Mouse (Mus musculus) CH12.LX (cell line): ENCODE results near the gene Lrrc75a. TPM values are rescaled to one million over a fixed set of nuclear protein-coding genes. Genes with fewer than 3 reads are reported as not detected.
"Not testable (repeated sequence)": the region's sequence is repeated elsewhere in the genome, so short reads cannot be mapped to it uniquely, and the experiment has no call there.

Source experiments
- DNase-seq: peaks from one replicate; pipeline ENCODE4 v3.0.0-alpha.2; 2013; ENCODE audit errors: extremely low read depth
- H3K27ac ChIP-seq: 2 replicates; pipeline ENCODE4 v1.5.1; 2012; ENCODE audit warnings: low read depth, mild to moderate bottlenecking, control low read depth, moderate library complexity; ENCODE audit not compliant: insufficient read depth
- H3K27me3 ChIP-seq: replicated peaks from 2 replicates; pipeline ENCODE3; 2012; ENCODE audit warnings: inconsistent platforms
- H3K36me3 ChIP-seq, 2 experiments: replicated peaks in 1 of 2; 2 replicates each; pipeline versions ENCODE3 to v1.6.1; 2012; ENCODE audit warnings: inconsistent platforms in 1 of 2, low read length in 1 of 2, mild to moderate bottlenecking in 1 of 2, mixed read lengths in 1 of 2, moderate library complexity in 1 of 2; ENCODE audit not compliant: control insufficient read depth in 1 of 2, insufficient read depth in 1 of 2
- H3K4me1 ChIP-seq, 2 experiments: 2 replicates each; pipeline ENCODE4 v1.6.1; 2012; ENCODE audit warnings: inconsistent platforms in 1 of 2, moderate library complexity in 1 of 2; ENCODE audit not compliant: insufficient read depth in 2 of 2, control insufficient read depth in 1 of 2
- H3K4me2 ChIP-seq: 2 replicates; pipeline ENCODE4 v1.6.1; 2012; ENCODE audit warnings: low read depth, mild to moderate bottlenecking, control low read depth; ENCODE audit not compliant: poor library complexity, insufficient read depth, severe bottlenecking
- H3K4me3 ChIP-seq, 3 experiments: fragments of 150-350 bp in 1 of 3; sonication (generic) in 1 of 3; replicated peaks in 1 of 3; 2 replicates each; pipeline versions ENCODE3 to v1.5.1; 2011 to 2012; ENCODE audit warnings: low read depth in 2 of 3, low read length in 2 of 3, mild to moderate bottlenecking in 2 of 3, moderate library complexity in 2 of 3, control low read depth in 1 of 3, improper control_type of control experiment in 1 of 3, inconsistent platforms in 1 of 3, mixed read lengths in 1 of 3; ENCODE audit not compliant: poor library complexity in 1 of 3
- H3K79me2 ChIP-seq: replicated peaks from 2 replicates; pipeline ENCODE4 v1.6.1; 2012; ENCODE audit warnings: mild to moderate bottlenecking, moderate library complexity; ENCODE audit not compliant: control insufficient read depth, poor library complexity, insufficient read depth, severe bottlenecking; ENCODE audit errors: extremely low read depth
- H3K9ac ChIP-seq: 2 replicates; pipeline ENCODE4 v1.6.1; 2012; ENCODE audit warnings: low read depth, mild to moderate bottlenecking, control low read depth, moderate library complexity; ENCODE audit not compliant: insufficient read depth
- H3K9me3 ChIP-seq: replicated peaks from 2 replicates; pipeline ENCODE3; 2012; ENCODE audit warnings: low read length, inconsistent platforms, mixed read lengths
- BHLHE40 ChIP-seq: IDR thresholded peaks from 2 replicates; pipeline ENCODE4 v1.6.1; 2011; ENCODE audit warnings: mild to moderate bottlenecking, low read depth, low read length, improper control_type of control experiment
- CHD2 ChIP-seq: IDR thresholded peaks from 2 replicates; pipeline ENCODE4 v1.6.1; 2011; ENCODE audit warnings: low read length, improper control_type of control experiment
- E2F4 ChIP-seq: IDR thresholded peaks from 2 replicates; pipeline ENCODE4 v1.6.1; 2011; ENCODE audit warnings: low read depth, low read length, improper control_type of control experiment; ENCODE audit not compliant: insufficient replicate concordance
- ELF1 ChIP-seq: IDR thresholded peaks from 2 replicates; pipeline ENCODE4 v1.6.1; 2014; ENCODE audit warnings: low read depth, mild to moderate bottlenecking, inconsistent platforms, low read length, improper control_type of control experiment
- EP300 ChIP-seq: IDR thresholded peaks from 2 replicates; pipeline ENCODE4 v1.6.1; 2011; ENCODE audit warnings: low read length, improper control_type of control experiment
- ETS1 ChIP-seq: conservative IDR thresholded peaks from 2 replicates; pipeline ENCODE4 v1.6.1; 2012; ENCODE audit warnings: low read depth, mild to moderate bottlenecking, inconsistent platforms, low read length, improper control_type of control experiment, moderate library complexity
- GABPA ChIP-seq: IDR thresholded peaks from 2 replicates; pipeline ENCODE4 v1.6.1; 2012; ENCODE audit warnings: low read depth, low read length, improper control_type of control experiment, inconsistent platforms; ENCODE audit not compliant: insufficient replicate concordance
- JUN ChIP-seq: IDR thresholded peaks from 2 replicates; pipeline ENCODE4 v1.6.1; 2011; ENCODE audit warnings: low read depth, mild to moderate bottlenecking, low read length, improper control_type of control experiment, moderate library complexity; ENCODE audit not compliant: insufficient read depth
- KAT2A ChIP-seq: IDR thresholded peaks from 2 replicates; pipeline ENCODE4 v1.6.1; 2012; ENCODE audit warnings: low read length, improper control_type of control experiment, inconsistent platforms; ENCODE audit not compliant: insufficient replicate concordance
- MAFK ChIP-seq: IDR thresholded peaks from 2 replicates; pipeline ENCODE4 v1.6.1; 2011; ENCODE audit warnings: low read length, improper control_type of control experiment; ENCODE audit not compliant: insufficient replicate concordance
- MAX ChIP-seq: IDR thresholded peaks from 2 replicates; pipeline ENCODE4 v1.6.1; 2011; ENCODE audit warnings: low read length, improper control_type of control experiment
- MAZ ChIP-seq: IDR thresholded peaks from 2 replicates; pipeline ENCODE4 v1.6.1; 2012; ENCODE audit warnings: low read depth, mild to moderate bottlenecking, inconsistent platforms, low read length, improper control_type of control experiment, moderate library complexity
- MEF2A ChIP-seq: IDR thresholded peaks from 2 replicates; pipeline ENCODE4 v1.6.1; 2014; ENCODE audit warnings: low read depth, mild to moderate bottlenecking, inconsistent platforms, low read length, improper control_type of control experiment, borderline replicate concordance
- MXI1 ChIP-seq: IDR thresholded peaks from 2 replicates; pipeline ENCODE4 v1.6.1; 2011; ENCODE audit warnings: mild to moderate bottlenecking, low read depth, low read length, improper control_type of control experiment
- NELFE ChIP-seq: IDR thresholded peaks from 2 replicates; pipeline ENCODE4 v1.6.1; 2011; ENCODE audit warnings: low read depth, low read length, improper control_type of control experiment
- NRF1 ChIP-seq: IDR thresholded peaks from 2 replicates; pipeline ENCODE4 v1.6.1; 2014; ENCODE audit warnings: low read depth, mild to moderate bottlenecking, inconsistent platforms, low read length, improper control_type of control experiment, moderate library complexity
- POLR2A ChIP-seq: IDR thresholded peaks from 2 replicates; pipeline ENCODE4 v1.6.1; 2011; ENCODE audit warnings: low read depth, mild to moderate bottlenecking, improper control_type of control experiment, low read length
- POLR2AphosphoS2 ChIP-seq: IDR thresholded peaks from 2 replicates; pipeline ENCODE4 v1.6.1; 2011; ENCODE audit warnings: low read depth, low read length, improper control_type of control experiment
- RAD21 ChIP-seq: IDR thresholded peaks from 2 replicates; pipeline ENCODE4 v1.6.1; 2011; ENCODE audit warnings: low read depth, mild to moderate bottlenecking, low read length, improper control_type of control experiment, moderate library complexity
- RCOR1 ChIP-seq: conservative IDR thresholded peaks from 2 replicates; pipeline ENCODE4 v1.6.1; 2012; ENCODE audit warnings: low read depth, mild to moderate bottlenecking, inconsistent platforms, low read length, improper control_type of control experiment
- SIN3A ChIP-seq: IDR thresholded peaks from 2 replicates; pipeline ENCODE4 v1.6.1; 2012; ENCODE audit warnings: low read length, improper control_type of control experiment, inconsistent platforms
- TBP ChIP-seq: conservative IDR thresholded peaks from 2 replicates; pipeline ENCODE4 v1.6.1; 2011; ENCODE audit warnings: low read depth, low read length, improper control_type of control experiment
- TCF12 ChIP-seq: IDR thresholded peaks from 2 replicates; pipeline ENCODE4 v1.6.1; 2014; ENCODE audit warnings: low read depth, mild to moderate bottlenecking, inconsistent platforms, low read length, improper control_type of control experiment
- UBTF ChIP-seq: IDR thresholded peaks from 2 replicates; pipeline ENCODE4 v1.6.1; 2012; ENCODE audit warnings: low read depth, mild to moderate bottlenecking, inconsistent platforms, low read length, improper control_type of control experiment, moderate library complexity
- USF2 ChIP-seq: conservative IDR thresholded peaks from 2 replicates; pipeline ENCODE4 v1.6.1; 2011; ENCODE audit warnings: low read depth, low read length, improper control_type of control experiment
- ZC3H11A ChIP-seq: IDR thresholded peaks from 2 replicates; pipeline ENCODE4 v1.6.1; 2012; ENCODE audit warnings: low read depth, mild to moderate bottlenecking, inconsistent platforms, low read length, improper control_type of control experiment
- ZKSCAN1 ChIP-seq: IDR thresholded peaks from 2 replicates; pipeline ENCODE4 v1.6.1; 2012; ENCODE audit warnings: low read depth, inconsistent platforms, low read length, improper control_type of control experiment, borderline replicate concordance
- ZMIZ1 ChIP-seq: IDR thresholded peaks from 2 replicates; pipeline ENCODE4 v1.6.1; 2012; ENCODE audit warnings: low read depth, mild to moderate bottlenecking, inconsistent platforms, low read length, improper control_type of control experiment
- ZNF384 ChIP-seq: IDR thresholded peaks from 2 replicates; pipeline ENCODE4 v1.6.1; 2012; ENCODE audit warnings: low read depth, low read length, improper control_type of control experiment, inconsistent platforms
- dilution Hi-C: fragments of 300-500 bp; cut with MboI; formaldehyde crosslinking; loops from 2 replicates; pipeline ENCODE4 v1.14.3; 2020; ENCODE audit warnings: low sequenced_read_pairs; ENCODE audit not compliant: extremely low pct_unique_long_range_greater_than_20kb, extremely low pct_ligation_motif_present
- in situ Hi-C: fragments of 300-500 bp; cut with MboI; formaldehyde crosslinking; loops from 3 replicates; pipeline ENCODE4 v1.14.3; 2019; ENCODE audit warnings: low sequenced_read_pairs, low pct_ligation_motif_present, low pct_unique_long_range_greater_than_20kb, mixed read lengths
- polyA plus RNA-seq: library from polyadenylated mRNA; unstranded; fragments of >175 nt; gene quantifications from 2 replicates; pipeline ENCODE4 v1.2.1, GENCODE M21; 2012; ENCODE audit warnings: low read depth; ENCODE audit not compliant: insufficient read length
- total RNA-seq, 2 experiments: library from RNA; depleted of rRNA; stranded (reverse); fragments of 300-350 nt in 1 of 2; fragments of >200 nt in 1 of 2; gene quantifications; 2 replicates each; pipeline ENCODE4 v1.2.3; 2012 to 2014

The Lrrc75a gene
- total and polyA plus RNA-seq, 3 experiments: 1.3 to 12.6 (median 1.8) TPM

DNA sequence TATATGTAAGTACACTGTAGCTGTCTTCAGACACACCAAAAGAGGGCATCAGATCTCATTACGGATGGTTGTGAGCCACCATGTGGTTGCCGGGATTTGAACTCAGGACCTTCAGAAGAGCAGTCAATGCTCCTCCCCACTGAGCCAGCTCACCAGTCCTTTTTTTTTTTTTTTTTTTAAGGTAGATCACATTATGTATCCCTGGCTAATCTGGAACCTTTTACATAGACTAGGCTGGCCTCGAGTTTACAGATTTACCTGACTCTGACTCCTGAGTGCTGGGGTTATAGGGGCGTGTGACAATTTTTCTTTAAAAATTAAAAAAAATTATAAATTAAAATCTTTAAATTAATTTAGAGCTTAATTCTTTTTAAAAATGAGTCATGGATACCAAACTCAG lies 1.5 kb upstream of the Lrrc75a start:
- H3K4me2 ChIP-seq: peak overlapping the region; percentile 48; the same call in 1 of the 2 replicates
- in situ Hi-C loops: loop anchor here (5.0 kb wide), 1 partner anchor 38 kb away; no protein-coding TSS in a partner anchor
- H3K9me3 ChIP-seq, H3K27me3 ChIP-seq, dilution Hi-C loops, H3K27ac ChIP-seq, H3K9ac ChIP-seq, DNase-seq: not testable (repeated sequence)
- H3K4me3 ChIP-seq: peak overlapping the region in 2 of 3 experiments; percentile 71 to 74
- peaks cover 24 to 43% of the 10 kb centered on the region in 2 experiments for H3K36me3 ChIP-seq
- peaks cover 22% of the 10 kb centered on the region for H3K79me2 ChIP-seq
- H3K4me1 ChIP-seq: peaks cover 25 to 76% of the 10 kb centered on the region in 2 experiments
- TF ChIP-seq ZNF384: peak; percentile 62

DNA sequence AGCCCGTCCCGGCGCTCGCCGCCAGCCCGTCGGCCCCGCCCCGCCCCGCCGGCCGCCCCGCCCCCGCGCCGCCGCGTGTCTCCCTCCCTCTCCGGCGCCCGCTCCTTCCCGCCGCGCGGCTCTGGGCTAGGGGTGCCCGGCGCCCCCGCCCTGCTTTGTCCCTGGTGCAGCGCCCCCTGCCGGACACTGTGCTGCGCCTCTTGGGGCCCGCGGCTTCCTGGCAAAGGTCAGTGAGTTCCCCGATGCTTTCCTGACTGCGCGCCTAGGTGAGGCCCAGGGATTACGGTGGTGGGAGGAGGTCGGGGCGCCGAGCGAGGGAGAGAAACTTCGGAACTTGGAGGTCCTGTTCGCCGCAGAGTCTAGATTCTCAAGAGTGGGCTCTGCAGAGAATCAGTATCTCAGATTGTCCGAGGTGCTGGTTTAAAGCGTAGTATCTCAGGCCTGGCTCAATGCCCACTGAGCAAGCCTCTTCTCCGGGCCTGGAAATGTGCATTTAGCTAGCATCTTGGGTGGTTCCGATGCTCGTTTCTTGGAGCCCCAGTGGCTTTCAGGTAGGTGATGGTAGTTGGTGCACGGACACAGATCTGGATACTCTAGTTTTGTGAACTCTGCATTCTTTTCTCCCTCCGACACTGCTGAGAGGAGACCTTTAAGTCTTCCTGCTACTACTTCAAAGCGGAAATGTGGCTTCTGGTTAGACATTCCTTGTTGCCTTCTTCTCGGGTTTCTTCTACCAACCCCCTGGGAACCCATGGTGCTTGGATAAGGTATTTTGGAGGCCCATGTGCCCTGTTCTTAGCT lies 468 bp upstream of the Lrrc75a start, which contains the start of gene Mmgt2:
TSS of gene Mmgt2 (plus strand) at position 74 of the 801 bp plus-strand sequence.
- peak within 1 kb of the TSS; percentile 70 for H3K27ac ChIP-seq
- peak within 1 kb of the TSS; percentile 84 for H3K4me2 ChIP-seq
- dilution Hi-C loops: no loop called here
- peak within 1 kb of the TSS; percentile 61 for H3K9ac ChIP-seq
- no peaks in the 10 kb centered on the region for H3K27me3 ChIP-seq
- H3K4me1 ChIP-seq: peaks cover 32 to 76% of the 10 kb centered on the region in 2 experiments
- in situ Hi-C loops: loop anchor here (5.0 kb wide), 1 partner anchor 36 kb away; no protein-coding TSS in a partner anchor
- peak; percentile 95 for DNase-seq
- peaks cover 20% of the 10 kb centered on the region for H3K79me2 ChIP-seq
- peaks cover 14 to 33% of the 10 kb centered on the region in 2 experiments for H3K36me3 ChIP-seq
- H3K9me3 ChIP-seq: no peaks in the 10 kb centered on the region
- H3K4me3 ChIP-seq: peak within 1 kb of the TSS; percentile 71 to 93 (median 74)
- TF ChIP-seq TBP (peak; percentile 45; the same call in 1 of the 2 replicates), ELF1 (peak; percentile 80), ETS1 (0 out of 2 replicates have a peak, but pooled peaks have one; percentile 38), JUN (no peak), ZC3H11A (no peak), ZNF384 (no peak), POLR2AphosphoS2 (0 out of 2 replicates have a peak, but pooled peaks have one; percentile 48), MXI1 (peak; percentile 64), ZKSCAN1 (no peak), POLR2A (peak; percentile 82), USF2 (no peak), EP300 (peak; percentile 38; the same call in 1 of the 2 replicates), NELFE (peak; percentile 83), MAX (no peak; the same call in none of the 2 replicates), SIN3A (peak; percentile 60), TCF12 (peak; percentile 79), RCOR1 (peak; percentile 79; the same call in 1 of the 2 replicates), MAZ (peak; percentile 100), ZMIZ1 (peak; percentile 72), KAT2A (peak; percentile 59; the same call in 1 of the 2 replicates), CHD2 (peak; percentile 55; the same call in 1 of the 2 replicates), UBTF (peak; percentile 99), BHLHE40 (no peak), NRF1 (peak; percentile 50), RAD21 (peak; percentile 32), E2F4 (0 out of 2 replicates have a peak, but pooled peaks have one; percentile 59), MEF2A (peak; percentile 72), MAFK (no peak), GABPA (no peak)
